Mouse (Mus musculus) embryonic facial prominence, embryonic 11.5 days (tissue): ENCODE results near the gene Gpr37. TPM values are rescaled to one million over a fixed set of nuclear protein-coding genes. Genes with fewer than 3 reads are reported as not detected.

Experiments used
- polyA plus RNA-seq: library from polyadenylated mRNA; unstranded; fragments of >200 nt; fragmentation: Nextera tagmentation; extraction: Ambion mirVana; gene quantifications from 2 replicates; pipeline ENCODE4 v1.2.1, GENCODE M21; 2014

Gene Gpr37
- polyA plus RNA-seq, 1 experiment from 2014 or later, result 1.6 TPM

Other genes starting within 250 kb of the Gpr37 start
- 47.1 and 52.4 TPM in 2 replicates for gene Pot1a, start 118.5 kb upstream of the Gpr37 start, polyA plus RNA-seq